Mouse (Mus musculus): ENCODE data around the gene Acot3.

DNA sequence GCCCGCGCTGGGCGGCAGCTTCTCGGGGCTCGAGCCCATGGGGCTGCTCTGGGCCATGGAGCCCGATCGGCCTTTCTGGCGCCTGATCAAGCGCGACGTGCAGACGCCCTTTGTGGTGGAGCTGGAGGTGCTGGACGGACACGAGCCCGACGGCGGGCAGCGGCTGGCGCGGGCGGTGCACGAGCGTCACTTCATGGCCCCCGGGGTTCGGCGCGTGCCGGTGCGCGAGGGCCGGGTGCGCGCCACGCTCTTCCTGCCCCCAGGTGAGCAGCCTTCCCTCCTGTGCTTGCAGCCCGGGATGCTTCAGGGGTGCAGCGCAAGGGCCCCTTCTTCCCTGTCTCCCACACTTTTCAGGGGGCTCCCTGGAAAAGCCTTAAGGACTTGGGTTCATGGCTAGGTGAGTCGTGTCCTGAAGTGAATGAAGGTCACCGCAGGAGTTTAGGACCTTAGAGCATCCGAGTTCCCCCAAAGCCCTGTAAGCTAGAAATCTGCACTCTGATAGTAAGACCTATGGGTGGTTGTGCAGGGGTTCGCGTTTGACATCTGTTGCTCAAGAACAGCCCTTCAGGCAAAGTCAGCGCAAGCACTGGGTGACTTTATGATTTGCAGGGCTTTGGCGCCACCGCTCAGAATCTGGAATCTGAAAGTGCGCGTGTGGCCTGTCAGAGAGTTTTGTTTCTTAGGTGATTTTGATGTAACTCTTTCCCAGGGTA, 1.9 kb downstream of the Acot3 start:
- TF ChIP-seq CTCF (IDR thresholded peaks at IDR 0.05; ENCODE audit: low read depth): peak; percentile 24; the same call in 1 of the 2 replicates
- TF ChIP-seq EP300 (IDR thresholded peaks at IDR 0.05; ENCODE audit: low read depth): no peak
